Mouse (Mus musculus) stomach, postnatal 0 days (tissue): ENCODE measurements at regions not wholly inside any gene's neighbourhood (a gene's known extent, or its start where the extent isn't known, plus 50 kb on each side); places are given as distances from the start of the nearest gene placed in this dataset.

ENCODE experiments used
- ATAC-seq: fragments of 200-750 bp; cut with Nextera tagmentation; 2 replicates; pipeline ENCODE4 v1.8.0; 2017; ENCODE audit not compliant: low FRiP score, low TSS enrichment
- DNase-seq: peaks from one replicate; pipeline ENCODE4 v3.0.0-alpha.2; 2016; ENCODE audit warnings: low spot score
- H3K27ac ChIP-seq: fragments of 300-500 bp; sonication (generic); replicated peaks from 2 replicates; pipeline ENCODE4 v1.5.1; 2014; ENCODE audit warnings: mild to moderate bottlenecking, control low read depth
- H3K27me3 ChIP-seq: fragments of 300-500 bp; sonication (generic); 2 replicates; pipeline ENCODE4 v1.6.1; 2014; ENCODE audit warnings: low read length; ENCODE audit not compliant: control insufficient read depth, insufficient read depth
- H3K36me3 ChIP-seq: fragments of 300-500 bp; sonication (generic); 2 replicates; pipeline ENCODE4 v1.6.1; 2014; ENCODE audit warnings: low read length, mixed read lengths; ENCODE audit not compliant: control insufficient read depth, insufficient read depth
- H3K4me1 ChIP-seq: fragments of 300-500 bp; sonication (generic); replicated peaks from 2 replicates; pipeline ENCODE4 v1.6.1; 2014; ENCODE audit warnings: antibody characterized with exemption; ENCODE audit not compliant: control insufficient read depth, insufficient read depth
- H3K4me2 ChIP-seq: fragments of 300-500 bp; sonication (generic); replicated peaks from 2 replicates; pipeline ENCODE4 v1.6.1; 2014; ENCODE audit warnings: low read depth, mild to moderate bottlenecking, control low read depth, moderate library complexity
- H3K4me3 ChIP-seq: fragments of 300-500 bp; sonication (generic); 2 replicates; pipeline ENCODE4 v1.5.1; 2014; ENCODE audit warnings: low read depth, low read length, control low read depth
- H3K9ac ChIP-seq: fragments of 300-500 bp; sonication (generic); 2 replicates; pipeline ENCODE4 v1.6.1; 2014; ENCODE audit warnings: mild to moderate bottlenecking, low read length, control low read depth, mixed read lengths
- H3K9me3 ChIP-seq: fragments of 300-500 bp; sonication (generic); 2 replicates; pipeline ENCODE4 v1.6.1; 2016; ENCODE audit warnings: low read length; ENCODE audit not compliant: control insufficient read depth
- CTCF ChIP-seq: IDR thresholded peaks from 2 replicates; pipeline ENCODE4 v1.5.1; 2016; ENCODE audit warnings: antibody characterized with exemption, low read depth, mild to moderate bottlenecking, moderate library complexity
- EP300 ChIP-seq: optimal IDR thresholded peaks from 2 replicates; pipeline ENCODE3; 2016; ENCODE audit warnings: antibody characterized with exemption
- WGBS: fragments of 180-500 bp; shearing (Covaris S2); extraction: QIAGEN DNeasy Blood & Tissue Kit; methylation state at CpG from one replicate; pipeline ENCODE4 v1.1.7; 2014; 5-methylcytosine and 5-hydroxymethylcytosine counted together

DNA sequence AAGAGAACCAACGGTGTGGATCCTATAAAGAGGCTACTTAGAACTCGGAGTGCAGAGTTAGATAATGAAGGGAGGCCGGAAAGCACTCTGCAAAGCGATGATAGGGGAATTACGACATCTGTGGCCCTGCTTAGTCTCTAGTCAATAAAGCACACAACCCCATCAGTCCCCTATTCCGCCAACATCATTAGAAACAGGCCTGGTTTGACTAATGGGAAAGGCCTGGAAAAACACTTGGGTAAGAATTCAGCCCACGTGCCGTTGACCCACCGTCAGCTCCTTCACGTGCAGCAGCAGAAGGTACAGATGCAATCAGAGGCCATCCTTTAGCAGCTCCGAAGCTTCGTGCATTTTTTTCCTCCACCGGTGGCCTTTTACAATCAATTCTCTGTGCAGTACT lies 423.5 kb downstream of the Nedd1 start:
- DNase-seq (no peak), ATAC-seq (no peak)
- WGBS, result 85% methylated on average over 13 of the region's 13 CpGs
- Histone ChIP-seq H3K9ac (no peak overlapping the region), H3K36me3 (no peaks in the 10 kb centered on the region), H3K4me3 (no peak overlapping the region), H3K4me1 (no peaks in the 10 kb centered on the region), H3K9me3 (no peaks in the 10 kb centered on the region), H3K4me2 (no peak overlapping the region), H3K27ac (no peak overlapping the region), H3K27me3 (no peaks in the 10 kb centered on the region)
- no peak for TF ChIP-seq CTCF
- no peak for TF ChIP-seq EP300

DNA sequence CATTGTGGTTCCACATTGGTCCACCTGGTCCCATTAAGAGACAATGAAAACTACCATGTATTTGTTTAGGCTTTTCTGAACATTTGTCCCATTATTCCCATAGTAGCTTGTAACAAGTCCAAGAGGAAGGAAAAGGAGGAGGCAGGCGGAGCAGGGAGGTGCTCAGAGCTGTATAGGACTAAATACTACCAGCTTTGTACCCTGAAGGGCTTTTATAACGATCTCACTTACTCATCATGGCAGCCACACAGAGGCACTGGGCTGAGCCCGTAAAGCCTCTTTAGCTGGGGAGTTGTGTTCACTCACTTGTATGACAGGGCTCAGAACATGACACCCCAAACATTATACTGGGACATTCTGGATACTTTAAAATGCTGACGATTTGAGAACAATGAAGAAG lies 425.4 kb downstream of the Nedd1 start:
- TF ChIP-seq CTCF (no peak), EP300 (no peak)
- ATAC-seq, result no peak
- no peaks in the 10 kb centered on the region for H3K9me3 ChIP-seq

DNA sequence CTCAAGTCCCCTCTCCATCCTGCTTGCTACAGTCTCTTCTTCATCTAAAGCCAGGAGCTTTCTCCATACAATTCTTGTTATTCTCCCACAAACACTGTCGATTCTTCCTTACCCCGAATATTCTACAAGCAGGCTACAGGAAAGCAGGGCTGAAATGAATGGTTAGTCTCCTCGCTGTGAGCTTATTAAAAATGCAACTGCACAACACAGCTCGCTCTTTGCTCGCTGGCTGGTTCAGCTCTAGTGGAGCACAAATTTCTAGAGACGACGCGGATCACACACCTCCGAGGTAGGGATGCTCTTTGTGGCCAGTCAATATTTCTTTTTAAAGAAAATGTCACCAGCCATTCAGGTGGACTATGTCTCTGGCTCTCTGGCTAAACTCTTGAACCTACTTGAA lies 425.9 kb downstream of the Nedd1 start:
- no peak overlapping the region for H3K4me3 ChIP-seq
- no peak overlapping the region for H3K9ac ChIP-seq
- DNase-seq (no peak), ATAC-seq (no peak)
- no peak overlapping the region for H3K4me2 ChIP-seq
- no peaks in the 10 kb centered on the region for H3K36me3 ChIP-seq
- H3K4me1 ChIP-seq, result no peaks in the 10 kb centered on the region
- H3K9me3 ChIP-seq, result no peaks in the 10 kb centered on the region
- 89% methylated on average over 9 of the region's 9 CpGs for WGBS
- no peaks in the 10 kb centered on the region for H3K27me3 ChIP-seq
- no peak overlapping the region for H3K27ac ChIP-seq
- TF ChIP-seq CTCF, result no peak
- no peak for TF ChIP-seq EP300

More for the DNA sequence above, 425.4 kb downstream of the Nedd1 start:
- no peaks in the 10 kb centered on the region for H3K36me3 ChIP-seq
- H3K9ac ChIP-seq, result no peak overlapping the region
- no peaks in the 10 kb centered on the region for H3K4me1 ChIP-seq
- H3K27me3 ChIP-seq, result no peaks in the 10 kb centered on the region
- WGBS, result 83% methylated on average over 4 of the region's 4 CpGs
- no peak overlapping the region for H3K4me2 ChIP-seq
- DNase-seq, result no peak
- H3K4me3 ChIP-seq, result no peak overlapping the region
- H3K27ac ChIP-seq, result no peak overlapping the region

DNA sequence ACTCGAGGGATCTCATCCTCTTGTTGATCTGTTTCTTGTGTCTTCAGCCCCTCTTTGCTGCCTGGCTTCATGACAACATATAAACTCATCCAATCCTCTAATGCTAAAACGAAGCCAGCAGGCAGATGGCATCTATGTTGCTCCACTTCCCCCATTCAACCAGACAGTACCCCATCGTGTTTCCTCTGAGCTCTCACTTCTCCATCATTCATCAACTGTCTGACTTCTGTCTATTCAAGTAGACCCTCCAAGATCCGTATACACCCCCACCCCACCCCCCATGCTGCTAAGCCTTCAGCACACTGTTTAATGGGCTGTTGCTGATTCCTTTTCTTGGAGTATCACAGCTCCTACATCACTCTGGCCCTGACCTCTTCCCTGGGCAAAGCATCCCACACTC lies 429.0 kb downstream of the Nedd1 start:
- Histone ChIP-seq H3K36me3 (no peaks in the 10 kb centered on the region), H3K9ac (no peak overlapping the region), H3K4me2 (no peak overlapping the region), H3K9me3 (no peaks in the 10 kb centered on the region), H3K4me1 (no peaks in the 10 kb centered on the region), H3K27me3 (no peaks in the 10 kb centered on the region), H3K4me3 (no peak overlapping the region), H3K27ac (no peak overlapping the region)
- ATAC-seq, result no peak
- no peak for TF ChIP-seq EP300
- no peak for TF ChIP-seq CTCF
- no peak for DNase-seq
- WGBS, result 55% methylated on average over 4 of the region's 4 CpGs

DNA sequence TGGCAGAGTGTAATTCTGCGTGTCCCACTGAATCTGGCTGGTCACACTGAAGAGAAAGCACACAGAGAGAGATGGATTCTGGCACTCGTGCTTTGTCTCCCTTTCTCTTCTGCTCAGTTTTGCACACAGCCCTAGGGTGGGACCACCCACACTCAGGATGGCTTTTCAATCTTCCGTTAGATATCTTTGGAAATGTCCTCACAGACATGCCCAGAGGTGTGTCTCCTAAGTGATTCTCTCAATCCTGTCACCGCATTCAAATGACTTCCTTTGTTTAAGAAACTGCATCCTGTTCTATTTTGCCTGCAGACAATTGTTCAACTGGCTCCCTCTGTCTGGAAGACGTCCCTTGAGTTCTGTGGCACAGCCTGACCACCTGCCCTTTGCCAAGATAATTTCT lies 433.0 kb downstream of the Nedd1 start:
- H3K36me3 ChIP-seq, result no peaks in the 10 kb centered on the region
- TF ChIP-seq EP300 (no peak), CTCF (no peak)
- H3K27me3 ChIP-seq, result no peaks in the 10 kb centered on the region
- H3K9ac ChIP-seq, result no peak overlapping the region
- H3K9me3 ChIP-seq, result no peaks in the 10 kb centered on the region
- H3K4me3 ChIP-seq, result no peak overlapping the region
- WGBS, result 54% methylated on average over 5 of the region's 5 CpGs
- no peak for ATAC-seq
- H3K4me1 ChIP-seq, result no peaks in the 10 kb centered on the region
- H3K4me2 ChIP-seq, result no peak overlapping the region
- H3K27ac ChIP-seq, result no peak overlapping the region
- DNase-seq, result no peak

DNA sequence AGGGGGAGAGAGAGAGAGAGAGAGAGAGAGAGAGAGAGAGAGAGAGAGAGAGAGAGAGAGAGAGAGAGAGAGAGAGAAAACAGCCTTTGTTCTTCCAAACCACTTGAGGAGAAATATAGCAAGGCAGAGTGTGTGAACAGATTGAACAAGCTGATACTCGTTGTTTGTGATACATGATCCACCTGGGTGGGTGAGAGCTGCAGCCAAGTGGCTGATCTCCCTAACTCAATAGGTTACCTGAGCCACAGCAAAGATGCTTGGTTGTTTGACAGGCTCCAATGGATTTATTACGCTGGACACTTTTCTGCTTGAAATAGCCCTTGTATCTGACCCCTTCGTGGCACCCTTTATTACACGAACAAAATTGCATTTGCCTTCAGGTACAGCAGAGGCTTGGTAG lies 438.0 kb downstream of the Nedd1 start:
- no peak overlapping the region for H3K9ac ChIP-seq
- no peaks in the 10 kb centered on the region for H3K4me1 ChIP-seq
- H3K9me3 ChIP-seq, result no peaks in the 10 kb centered on the region
- no peaks in the 10 kb centered on the region for H3K27me3 ChIP-seq
- TF ChIP-seq CTCF (no peak), EP300 (no peak)
- 28% methylated on average over 4 of the region's 4 CpGs for WGBS
- no peak overlapping the region for H3K4me3 ChIP-seq
- no peak overlapping the region for H3K4me2 ChIP-seq
- DNase-seq (no peak), ATAC-seq (no peak)
- H3K27ac ChIP-seq, result no peak overlapping the region
- H3K36me3 ChIP-seq, result no peaks in the 10 kb centered on the region
